ENCODE assay signal across 24 mouse cellular contexts in genomic region chr11:115131768-115132381, GRCm38 (mm10). TPM values are rescaled to one million over a fixed set of nuclear protein-coding genes. Genes with fewer than 3 reads are reported as not detected.
"Had no signal": no experiment of that assay in that cellular context is flagged by ENCODE, and none has a peak within 500 bp of the region (broad histone marks: within the 10 kb centered on the region; RNA-seq: fewer than 3 reads in every experiment).

No protein-coding gene starts in this region.

- H3K4me1 ChIP-seq: kidney, embryonic 15.5 days; limb, embryonic 12.5 days; limb, embryonic 15.5 days; liver, embryonic 12.5 days; liver, embryonic 15.5 days; midbrain, embryonic 12.5 days; midbrain, embryonic 15.5 days; neural tube, embryonic 12.5 days; neural tube, embryonic 15.5 days had no signal

- ATAC-seq: intestine, postnatal 0 days; liver, embryonic 12.5 days; midbrain, embryonic 15.5 days had no signal

- H3K4me2 ChIP-seq: kidney, embryonic 15.5 days; limb, embryonic 12.5 days; limb, embryonic 15.5 days; liver, embryonic 12.5 days; liver, embryonic 15.5 days; midbrain, embryonic 12.5 days; midbrain, embryonic 15.5 days; neural tube, embryonic 12.5 days; neural tube, embryonic 15.5 days had no signal

- H3K9ac ChIP-seq: kidney, embryonic 15.5 days; limb, embryonic 12.5 days; limb, embryonic 15.5 days; liver, embryonic 12.5 days; liver, embryonic 15.5 days; midbrain, embryonic 12.5 days; midbrain, embryonic 15.5 days; neural tube, embryonic 12.5 days; neural tube, embryonic 15.5 days had no signal

- H3K36me3 ChIP-seq: kidney, embryonic 15.5 days; limb, embryonic 12.5 days; limb, embryonic 15.5 days; liver, embryonic 12.5 days; liver, embryonic 15.5 days; midbrain, embryonic 12.5 days; midbrain, embryonic 15.5 days; neural tube, embryonic 12.5 days; neural tube, embryonic 15.5 days had no signal

- H3K9me3 ChIP-seq: kidney, embryonic 15.5 days; limb, embryonic 12.5 days; limb, embryonic 15.5 days; liver, embryonic 12.5 days; liver, embryonic 15.5 days; midbrain, embryonic 12.5 days; midbrain, embryonic 15.5 days; neural tube, embryonic 12.5 days; neural tube, embryonic 15.5 days had no signal

- H3K4me3 ChIP-seq: kidney, embryonic 15.5 days; limb, embryonic 12.5 days; limb, embryonic 15.5 days; liver, embryonic 12.5 days; midbrain, embryonic 12.5 days; midbrain, embryonic 15.5 days; neural tube, embryonic 12.5 days; neural tube, embryonic 15.5 days had no signal

- H3K27me3 ChIP-seq: kidney, embryonic 15.5 days; limb, embryonic 12.5 days; limb, embryonic 15.5 days; liver, embryonic 12.5 days; liver, embryonic 15.5 days; midbrain, embryonic 12.5 days; midbrain, embryonic 15.5 days; neural tube, embryonic 12.5 days had no signal

- DNase-seq: kidney, adult 8-10 months; kidney, postnatal 10 days; kidney, postnatal 36 days; left cerebral cortex, postnatal 4 days; lung, adult 2 months; lung, postnatal 14 days; lung, postnatal 4 days; right cerebral cortex, adult 18-20 months; right cerebral cortex, postnatal 25 days; spleen, adult 18-20 months; thymus, adult 2 months; thymus, postnatal 14 days; thymus, postnatal 4 days had no signal

- H3K27ac ChIP-seq: kidney, embryonic 15.5 days; limb, embryonic 12.5 days; limb, embryonic 15.5 days; liver, embryonic 12.5 days; liver, embryonic 15.5 days; midbrain, embryonic 12.5 days; midbrain, embryonic 15.5 days; neural tube, embryonic 12.5 days; neural tube, embryonic 15.5 days had no signal

RNA-seq across cellular contexts. Expression of gene Cd300lf, which starts 1.9 kb away (rescaled TPM):
- polyA plus RNA-seq: neural tube, embryonic 12.5 days had no signal

RNA-seq across cellular contexts. Expression of gene Rab37, which starts 40.6 kb away (rescaled TPM):
- polyA plus RNA-seq: testis, adult 2 months had no signal
